ENCODE assay signal across 23 mouse cellular contexts in the genomic region with DNA sequence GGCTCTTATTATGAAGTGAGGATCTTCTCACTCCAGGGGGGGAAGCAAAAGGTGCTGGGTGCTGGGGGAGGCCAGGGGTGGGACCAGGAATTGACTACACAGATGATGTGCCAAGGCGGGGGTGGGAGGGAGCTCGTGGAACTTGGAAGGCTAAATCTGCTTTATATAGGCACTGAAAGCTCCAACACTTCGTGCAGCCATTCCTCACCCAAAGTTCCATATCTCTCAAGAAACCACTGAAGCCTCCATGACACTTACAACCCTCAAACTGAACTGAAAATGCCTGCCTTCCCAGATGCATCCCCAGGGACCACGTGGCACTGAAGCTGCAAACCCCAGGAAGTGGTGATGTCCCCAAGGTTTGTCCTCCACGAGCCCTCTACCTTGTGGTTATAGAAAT. TPM values are rescaled to one million over a fixed set of nuclear protein-coding genes. Genes with fewer than 3 reads are reported as not detected.
"Had no signal": no experiment of that assay in that cellular context is flagged by ENCODE, and none has a peak within 500 bp of the region (broad histone marks: within the 10 kb centered on the region; RNA-seq: fewer than 3 reads in every experiment).

No protein-coding gene starts in this region.

- ATAC-seq: intestine, embryonic 16.5 days; midbrain, embryonic 15.5 days had no signal

- H3K9me3 ChIP-seq: liver, embryonic 13.5 days; midbrain, embryonic 12.5 days; midbrain, embryonic 15.5 days; neural tube, embryonic 13.5 days; stomach, embryonic 15.5 days had no signal

- H3K27ac ChIP-seq: kidney, postnatal 0 days; layer of hippocampus, adult 2 months; liver, embryonic 13.5 days; midbrain, embryonic 12.5 days; midbrain, embryonic 15.5 days; neural tube, embryonic 13.5 days; stomach, embryonic 15.5 days had no signal

- H3K27me3 ChIP-seq: liver, embryonic 13.5 days; midbrain, embryonic 12.5 days; midbrain, embryonic 15.5 days; neural tube, embryonic 13.5 days; stomach, embryonic 15.5 days had no signal

- H3K4me3 ChIP-seq: layer of hippocampus, adult 2 months; liver, embryonic 13.5 days; midbrain, embryonic 12.5 days; midbrain, embryonic 15.5 days; myocyte; neural tube, embryonic 13.5 days; stomach, embryonic 15.5 days had no signal

- DNase-seq: kidney, adult 2 months; layer of hippocampus, adult 9-11 months; liver, embryonic 13.5 days; lung, embryonic 14.5 days; retina, postnatal 1 day; right cerebral cortex, postnatal 25 days; spleen, adult 18-20 months; thymus, adult 18-20 months; thymus, postnatal 36 days had no signal

- H3K4me1 ChIP-seq: liver, embryonic 13.5 days; midbrain, embryonic 12.5 days; midbrain, embryonic 15.5 days; neural tube, embryonic 13.5 days had no signal

- H3K36me3 ChIP-seq: liver, embryonic 13.5 days; stomach, embryonic 15.5 days had no signal

- H3K9ac ChIP-seq: liver, embryonic 13.5 days; lung, embryonic 14.5 days; midbrain, embryonic 12.5 days; midbrain, embryonic 15.5 days; neural tube, embryonic 13.5 days; stomach, embryonic 15.5 days had no signal

- H3K4me2 ChIP-seq: liver, embryonic 13.5 days; lung, embryonic 14.5 days; midbrain, embryonic 12.5 days; midbrain, embryonic 15.5 days; neural tube, embryonic 13.5 days; stomach, embryonic 15.5 days had no signal

RNA-seq across cellular contexts. Expression of gene Prnd, which starts 53.3 kb away (rescaled TPM):
- total RNA-seq: layer of hippocampus, adult 2 months; left cerebral cortex, adult 18-20 months; left cerebral cortex, postnatal 25 days; liver, adult 2 months; megakaryocyte progenitor cell, adult 5-6 weeks; megakaryocyte-erythroid progenitor cell, adult 5-6 weeks; monocyte, adult 5-6 weeks had no signal
- polyA plus RNA-seq: liver, adult 2 months; myocyte had no signal
